Mouse (Mus musculus) kidney, embryonic 15.5 days (tissue): Measurements from ENCODE around the gene Pde8b. TPM values are rescaled to one million over a fixed set of nuclear protein-coding genes. Genes with fewer than 3 reads are reported as not detected.

Experiments used
- ATAC-seq: fragments of 200-750 bp; cut with Nextera tagmentation; replicated peaks from 2 replicates; pipeline ENCODE4 v1.8.0; 2017; ENCODE audit warnings: moderate TSS enrichment; ENCODE audit not compliant: low FRiP score
- H3K27ac ChIP-seq: fragments of 300-500 bp; sonication (generic); 2 replicates; pipeline ENCODE4 v1.5.1; 2015; ENCODE audit warnings: mild to moderate bottlenecking, inconsistent platforms
- H3K27me3 ChIP-seq: fragments of 300-500 bp; sonication (generic); 2 replicates; pipeline ENCODE4 v1.6.1; 2015; ENCODE audit warnings: inconsistent platforms
- H3K36me3 ChIP-seq: fragments of 300-500 bp; sonication (generic); 2 replicates; pipeline ENCODE4 v1.6.1; 2015; ENCODE audit warnings: inconsistent platforms
- H3K4me1 ChIP-seq: fragments of 300-500 bp; sonication (generic); 2 replicates; pipeline ENCODE4 v1.6.1; 2015; ENCODE audit warnings: inconsistent platforms
- H3K4me2 ChIP-seq: fragments of 300-500 bp; sonication (generic); 2 replicates; pipeline ENCODE4 v1.6.1; 2015; ENCODE audit warnings: moderate library complexity, mild to moderate bottlenecking, inconsistent platforms
- H3K4me3 ChIP-seq: fragments of 300-500 bp; sonication (generic); replicated peaks from 2 replicates; pipeline ENCODE4 v1.5.1; 2015; ENCODE audit warnings: mild to moderate bottlenecking, inconsistent platforms
- H3K9ac ChIP-seq: fragments of 300-500 bp; sonication (generic); 2 replicates; pipeline ENCODE4 v1.6.1; 2015; ENCODE audit warnings: mild to moderate bottlenecking, inconsistent platforms
- H3K9me3 ChIP-seq: fragments of 300-500 bp; sonication (generic); replicated peaks from 2 replicates; pipeline ENCODE4 v1.6.1; 2016; ENCODE audit warnings: inconsistent platforms
- WGBS: fragments of 180-500 bp; shearing (Covaris S2); methylation state at CpG from one replicate; pipeline ENCODE4 v1.1.7; 2015; ENCODE audit warnings: mixed read lengths; 5-methylcytosine and 5-hydroxymethylcytosine counted together
- polyA plus RNA-seq: library from polyadenylated mRNA; unstranded; fragments of >200 nt; fragmentation: Nextera tagmentation; extraction: Ambion mirVana; gene quantifications from 2 replicates; pipeline ENCODE4 v1.2.1, GENCODE M21; 2015

Gene Pde8b
- polyA plus RNA-seq, 1 experiment from 2014 or later, result 10.2 TPM

- WGBS, result 69% methylated on average over 4 of the region's 4 CpGs
- Histone ChIP-seq H3K9me3 (peaks cover 4% of the 10 kb centered on the region; the same call in 1 of the 2 replicates), H3K9ac (no peak overlapping the region), H3K4me1 (peaks cover 7% of the 10 kb centered on the region; the same call in 1 of the 2 replicates), H3K4me2 (no peak overlapping the region), H3K27me3 (no peaks in the 10 kb centered on the region), H3K4me3 (no peak overlapping the region), H3K36me3 (no peaks in the 10 kb centered on the region), H3K27ac (no peak overlapping the region)
- peak; percentile 71; the same call in 1 of the 2 replicates for ATAC-seq
These were observed 191.3 kb downstream of the Pde8b start for GRCm38 (mm10) chr13:95058885-95059284.

GRCm38 (mm10) chr13:95056501-95057280, 193.4 kb downstream of the Pde8b start:
- ATAC-seq, result no peak
- peaks cover 7% of the 10 kb centered on the region; the same call in 1 of the 2 replicates for H3K4me1 ChIP-seq
- H3K27me3 ChIP-seq, result no peaks in the 10 kb centered on the region
- H3K36me3 ChIP-seq, result no peaks in the 10 kb centered on the region
- H3K9me3 ChIP-seq, result peaks cover 4% of the 10 kb centered on the region; the same call in 1 of the 2 replicates
- no peak overlapping the region for H3K4me3 ChIP-seq
- H3K4me2 ChIP-seq, result no peak overlapping the region
- peak overlapping the region; percentile 78 for H3K27ac ChIP-seq
- 82% methylated on average over 11 of the region's 11 CpGs for WGBS
- no peak overlapping the region for H3K9ac ChIP-seq

GRCm38 (mm10) chr13:95055742-95056388, 194.3 kb downstream of the Pde8b start:
- H3K4me1 ChIP-seq, result peaks cover 7% of the 10 kb centered on the region; the same call in 1 of the 2 replicates
- no peaks in the 10 kb centered on the region for H3K27me3 ChIP-seq
- H3K4me3 ChIP-seq, result no peak overlapping the region
- no peak overlapping the region for H3K9ac ChIP-seq
- ATAC-seq, result peak; percentile 74
- H3K36me3 ChIP-seq, result no peaks in the 10 kb centered on the region
- peak overlapping the region; percentile 78 for H3K27ac ChIP-seq
- H3K4me2 ChIP-seq, result no peak overlapping the region
- peaks cover 4% of the 10 kb centered on the region; the same call in 1 of the 2 replicates for H3K9me3 ChIP-seq
- 39% methylated on average over 1 of the region's 1 CpGs for WGBS

GRCm38 (mm10) chr13:95052421-95052820, 197.7 kb downstream of the Pde8b start:
- no peak overlapping the region for H3K4me2 ChIP-seq
- H3K4me3 ChIP-seq, result no peak overlapping the region
- no peaks in the 10 kb centered on the region for H3K9me3 ChIP-seq
- ATAC-seq, result no peak
- H3K27ac ChIP-seq, result no peak overlapping the region
- 89% methylated on average over 3 of the region's 3 CpGs for WGBS
- no peaks in the 10 kb centered on the region for H3K36me3 ChIP-seq
- H3K9ac ChIP-seq, result no peak overlapping the region
- H3K27me3 ChIP-seq, result no peaks in the 10 kb centered on the region
- H3K4me1 ChIP-seq, result peaks cover 7% of the 10 kb centered on the region; the same call in 1 of the 2 replicates

GRCm38 (mm10) chr13:95050398-95050797, 199.7 kb downstream of the Pde8b start:
- 69% methylated on average over 4 of the region's 4 CpGs for WGBS
- no peak for ATAC-seq
- H3K27me3 ChIP-seq, result no peaks in the 10 kb centered on the region
- no peak overlapping the region for H3K4me3 ChIP-seq
- H3K27ac ChIP-seq, result no peak overlapping the region
- no peaks in the 10 kb centered on the region for H3K36me3 ChIP-seq
- H3K4me1 ChIP-seq, result no peaks in the 10 kb centered on the region
- no peaks in the 10 kb centered on the region for H3K9me3 ChIP-seq
- no peak overlapping the region for H3K4me2 ChIP-seq
- H3K9ac ChIP-seq, result no peak overlapping the region

GRCm38 (mm10) chr13:95044108-95044507, 206.0 kb downstream of the Pde8b start:
- Histone ChIP-seq H3K36me3 (no peaks in the 10 kb centered on the region), H3K9ac (no peak overlapping the region), H3K9me3 (no peaks in the 10 kb centered on the region), H3K4me2 (no peak overlapping the region), H3K4me1 (0 out of 2 replicates have a peak, but pooled peaks cover 4% of the 10 kb centered on the region), H3K4me3 (no peak overlapping the region), H3K27me3 (no peaks in the 10 kb centered on the region), H3K27ac (no peak overlapping the region)
- 19% methylated on average over 1 of the region's 1 CpGs for WGBS
- ATAC-seq, result no peak

- H3K36me3 ChIP-seq, result 0 out of 2 replicates have a peak, but pooled peaks cover under 1% of the 10 kb centered on the region
- 0 out of 2 replicates have a peak, but pooled peaks cover 3% of the 10 kb centered on the region for H3K4me1 ChIP-seq
- H3K9ac ChIP-seq, result no peak overlapping the region
- H3K9me3 ChIP-seq, result no peaks in the 10 kb centered on the region
- H3K4me3 ChIP-seq, result no peak overlapping the region
- 69% methylated on average over 9 of the region's 9 CpGs for WGBS
- no peaks in the 10 kb centered on the region for H3K27me3 ChIP-seq
- ATAC-seq, result no peak
- no peak overlapping the region for H3K27ac ChIP-seq
- no peak overlapping the region for H3K4me2 ChIP-seq
These were observed 209.9 kb downstream of the Pde8b start for GRCm38 (mm10) chr13:95040140-95040738.

- Histone ChIP-seq H3K4me3 (no peak overlapping the region), H3K9me3 (no peaks in the 10 kb centered on the region), H3K4me1 (no peaks in the 10 kb centered on the region), H3K36me3 (0 out of 2 replicates have a peak, but pooled peaks cover 3% of the 10 kb centered on the region), H3K27ac (no peak overlapping the region), H3K27me3 (no peaks in the 10 kb centered on the region), H3K9ac (no peak overlapping the region), H3K4me2 (no peak overlapping the region)
- WGBS, result 55% methylated on average over 4 of the region's 4 CpGs
- ATAC-seq, result no peak
These were observed 211.9 kb downstream of the Pde8b start for GRCm38 (mm10) chr13:95038200-95038599.

- Histone ChIP-seq H3K4me3 (no peak overlapping the region), H3K4me2 (no peak overlapping the region), H3K27me3 (no peaks in the 10 kb centered on the region), H3K27ac (no peak overlapping the region), H3K36me3 (0 out of 2 replicates have a peak, but pooled peaks cover 3% of the 10 kb centered on the region), H3K9ac (no peak overlapping the region), H3K9me3 (no peaks in the 10 kb centered on the region), H3K4me1 (no peaks in the 10 kb centered on the region)
- no peak for ATAC-seq
- WGBS, result 81% methylated on average over 2 of the region's 2 CpGs
These were observed 215.4 kb downstream of the Pde8b start for GRCm38 (mm10) chr13:95034715-95035114.

- H3K27ac ChIP-seq, result no peak overlapping the region
- no peaks in the 10 kb centered on the region for H3K4me1 ChIP-seq
- ATAC-seq, result no peak
- no peak overlapping the region for H3K9ac ChIP-seq
- WGBS, result 68% methylated on average over 9 of the region's 9 CpGs
- H3K4me2 ChIP-seq, result no peak overlapping the region
- no peaks in the 10 kb centered on the region for H3K9me3 ChIP-seq
- H3K36me3 ChIP-seq, result peaks cover 4% of the 10 kb centered on the region; the same call in 1 of the 2 replicates
- H3K27me3 ChIP-seq, result no peaks in the 10 kb centered on the region
- H3K4me3 ChIP-seq, result no peak overlapping the region
These were observed 216.0 kb downstream of the Pde8b start for GRCm38 (mm10) chr13:95034094-95034493.

- no peak overlapping the region for H3K9ac ChIP-seq
- H3K36me3 ChIP-seq, result peaks cover 15% of the 10 kb centered on the region
- H3K4me1 ChIP-seq, result no peaks in the 10 kb centered on the region
- peak overlapping the region; percentile 45 for H3K27ac ChIP-seq
- H3K27me3 ChIP-seq, result no peaks in the 10 kb centered on the region
- no peak overlapping the region for H3K4me3 ChIP-seq
- H3K9me3 ChIP-seq, result no peaks in the 10 kb centered on the region
- H3K4me2 ChIP-seq, result no peak overlapping the region
- ATAC-seq, result peak; percentile 52
- 74% methylated on average over 6 of the region's 6 CpGs for WGBS
These were observed 217.2 kb downstream of the Pde8b start for GRCm38 (mm10) chr13:95032973-95033372.
